Mouse (Mus musculus) cerebellum, adult 9-10 months (tissue): ENCODE results near the gene Fzr1.

Source experiments
- DNase-seq: peaks from one replicate; pipeline ENCODE4 v3.0.0; 2022

The Fzr1 gene

GRCm38 (mm10) chr10:81415549-81416310, 37.4 kb upstream of the Fzr1 start:
- DNase-seq: peak; percentile 75

GRCm38 (mm10) chr10:81415146-81415545, 36.8 kb upstream of the Fzr1 start:
- no peak for DNase-seq

GRCm38 (mm10) chr10:81414682-81415081, 36.4 kb upstream of the Fzr1 start:
- peak; percentile 70 for DNase-seq

- DNase-seq: peak; percentile 91
Measured at GRCm38 (mm10) chr10:81413310-81414261, 35.3 kb upstream of the Fzr1 start.

GRCm38 (mm10) chr10:81412586-81413309, 34.4 kb upstream of the Fzr1 start:
- DNase-seq: peak; percentile 75

GRCm38 (mm10) chr10:81411471-81412400, 33.4 kb upstream of the Fzr1 start:
- peak; percentile 94 for DNase-seq

GRCm38 (mm10) chr10:81410981-81411380, 32.7 kb upstream of the Fzr1 start:
- no peak for DNase-seq

GRCm38 (mm10) chr10:81410350-81410749, 32.0 kb upstream of the Fzr1 start:
- no peak for DNase-seq

GRCm38 (mm10) chr10:81409330-81409729, 31.0 kb upstream of the Fzr1 start:
- no peak for DNase-seq

- DNase-seq: peak; percentile 78
Measured at GRCm38 (mm10) chr10:81408871-81409291, 30.6 kb upstream of the Fzr1 start.

GRCm38 (mm10) chr10:81408424-81408729, 30.1 kb upstream of the Fzr1 start:
- DNase-seq: no peak

GRCm38 (mm10) chr10:81407539-81408423, 29.5 kb upstream of the Fzr1 start:
- DNase-seq: peak; percentile 92

- no peak for DNase-seq
Measured at GRCm38 (mm10) chr10:81406504-81407440, 28.5 kb upstream of the Fzr1 start.

GRCm38 (mm10) chr10:81405588-81406201, 27.4 kb upstream of the Fzr1 start:
- DNase-seq: peak; percentile 92

- DNase-seq: no peak
Measured at GRCm38 (mm10) chr10:81404720-81405119, 26.4 kb upstream of the Fzr1 start.

GRCm38 (mm10) chr10:81404082-81404481, 25.8 kb upstream of the Fzr1 start:
- no peak for DNase-seq

- no peak for DNase-seq
Measured at GRCm38 (mm10) chr10:81403511-81403910, 25.2 kb upstream of the Fzr1 start.

- no peak for DNase-seq
Measured at GRCm38 (mm10) chr10:81402227-81402765, 24.0 kb upstream of the Fzr1 start.
